Mouse (Mus musculus) ES-CJ7 (cell line): ENCODE measurements around the gene Rnase12.

Experiments used
- DNase-seq: peaks from one replicate; pipeline ENCODE4 v3.0.0; 2011; ENCODE audit warnings: low read depth, low spot score

Rnase12 gene

GRCm38 (mm10) chr14:51057401-51057831 is at the start of gene Rnase12:
Gene Rnase12 (minus strand): TSS chr14:51057661.
- no peak for DNase-seq

- DNase-seq = no peak
These were observed 49.0 kb upstream of the Rnase12 start for GRCm38 (mm10) chr14:51106449-51106967.

- no peak for DNase-seq
These were observed 46.9 kb upstream of the Rnase12 start for GRCm38 (mm10) chr14:51104366-51104765.

- DNase-seq = peak; percentile 56
These were observed 45.8 kb upstream of the Rnase12 start for GRCm38 (mm10) chr14:51103217-51103616.

DNA sequence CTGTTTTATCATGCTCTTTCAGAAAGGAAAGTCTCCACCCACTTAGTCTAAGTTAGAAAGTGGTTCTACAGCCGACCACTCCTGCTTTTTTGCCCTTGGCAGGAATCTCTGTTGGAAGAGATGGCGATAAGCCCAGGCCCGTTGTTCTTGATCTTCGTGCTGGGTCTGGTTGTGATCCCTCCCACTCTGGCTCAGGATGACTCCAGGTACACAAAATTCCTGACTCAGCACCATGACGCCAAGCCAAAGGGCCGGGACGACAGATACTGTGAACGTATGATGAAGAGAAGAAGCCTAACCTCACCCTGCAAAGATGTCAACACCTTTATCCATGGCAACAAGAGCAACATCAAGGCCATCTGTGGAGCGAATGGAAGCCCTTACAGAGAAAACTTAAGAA is 43.8 kb upstream of the Rnase12 start:
- DNase-seq = no peak

GRCm38 (mm10) chr14:51098921-51099320 is 41.5 kb upstream of the Rnase12 start:
- no peak for DNase-seq

GRCm38 (mm10) chr14:51098300-51098699 is 40.8 kb upstream of the Rnase12 start:
- peak; percentile 45 for DNase-seq

- DNase-seq = no peak
These were observed 38.5 kb upstream of the Rnase12 start for GRCm38 (mm10) chr14:51095736-51096524.

- DNase-seq = no peak
These were observed 37.5 kb upstream of the Rnase12 start for GRCm38 (mm10) chr14:51094921-51095320.

GRCm38 (mm10) chr14:51094096-51094875 is 36.8 kb upstream of the Rnase12 start:
- no peak for DNase-seq

DNA sequence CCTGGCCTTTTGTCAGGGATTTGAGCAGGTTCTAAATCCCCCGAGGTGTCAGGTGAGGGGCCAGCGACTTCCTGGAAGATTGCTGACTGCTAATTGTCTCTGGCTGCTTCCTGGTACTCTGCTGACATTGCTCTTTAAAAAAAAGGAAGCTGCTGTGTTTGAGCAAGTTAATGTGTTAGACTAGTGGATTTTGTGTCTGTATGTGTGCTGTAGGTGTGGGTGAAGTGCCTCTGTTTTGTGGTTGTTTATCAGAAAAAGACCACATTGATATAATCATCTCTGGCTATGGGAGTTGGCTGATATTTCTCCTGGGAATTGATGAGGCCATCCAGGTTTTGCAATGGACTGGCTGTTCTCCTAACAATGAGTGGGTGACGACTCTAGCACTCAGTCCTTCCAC is 36.0 kb upstream of the Rnase12 start:
- DNase-seq = no peak

- DNase-seq = no peak
These were observed 34.7 kb upstream of the Rnase12 start for GRCm38 (mm10) chr14:51092073-51092620.

GRCm38 (mm10) chr14:51090921-51091900 is 33.8 kb upstream of the Rnase12 start, which contains the start of the genes Rnase4 and Ang:
Gene Rnase4 (plus strand): TSS chr14:51091077.
Gene Ang (plus strand): TSS chr14:51091150.
- peak; percentile 81 for DNase-seq

DNA sequence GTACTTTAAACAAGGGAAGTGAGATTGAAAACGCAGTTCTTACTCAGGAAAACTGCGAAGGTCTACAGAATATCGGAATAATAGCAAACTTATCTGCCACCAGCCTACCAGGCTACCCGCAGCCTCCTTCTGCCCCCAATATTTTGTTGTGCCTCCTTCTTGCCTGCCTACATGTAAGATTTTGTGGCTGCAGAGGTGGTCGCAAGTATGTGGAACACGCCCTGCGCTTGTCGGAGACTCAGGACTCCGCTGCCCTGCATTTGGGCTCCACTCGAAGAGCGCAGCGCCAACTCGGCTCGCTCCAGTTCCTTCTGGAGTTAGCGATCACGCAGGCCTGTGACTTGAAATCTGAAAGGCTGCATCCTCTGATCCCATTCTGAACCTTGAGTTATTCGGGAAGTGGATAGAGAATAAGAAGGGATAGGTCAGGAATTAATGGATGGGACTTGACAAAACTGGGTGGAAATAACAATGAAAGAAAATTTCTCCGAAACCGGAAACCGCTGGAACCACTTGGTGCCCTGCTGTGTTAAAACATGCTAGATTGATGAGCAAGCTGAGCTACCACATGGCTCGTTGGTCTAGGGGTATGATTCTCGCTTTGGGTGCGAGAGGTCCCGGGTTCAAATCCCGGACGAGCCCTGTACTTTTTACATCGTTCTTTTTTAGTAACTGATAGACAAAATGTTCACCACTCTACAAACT is 32.8 kb upstream of the Rnase12 start:
- peak; percentile 87 for DNase-seq

GRCm38 (mm10) chr14:51089674-51090076 is 32.2 kb upstream of the Rnase12 start:
- DNase-seq = no peak

GRCm38 (mm10) chr14:51088970-51089673 is 31.7 kb upstream of the Rnase12 start:
- peak; percentile 97 for DNase-seq

GRCm38 (mm10) chr14:51088166-51088969 is 30.9 kb upstream of the Rnase12 start:
- peak; percentile 91 for DNase-seq

DNA sequence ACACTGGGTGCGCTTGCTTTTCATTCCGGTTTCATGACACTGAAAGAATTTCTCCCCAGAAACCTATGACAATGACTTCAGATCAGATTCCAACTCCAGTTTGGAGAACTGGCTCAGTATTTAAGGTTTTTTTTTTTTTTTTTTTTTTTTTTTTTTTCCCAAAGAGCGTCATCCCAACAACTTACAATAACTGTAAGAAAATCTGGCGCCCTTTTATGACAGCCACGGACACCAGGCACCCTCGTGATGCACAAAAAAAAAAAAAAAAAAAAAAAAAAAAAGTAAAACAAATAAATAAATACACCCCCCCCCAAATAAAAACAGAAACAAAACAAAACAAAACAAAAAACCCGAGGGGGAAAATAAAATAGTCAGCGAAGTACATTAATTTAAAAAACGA is 30.3 kb upstream of the Rnase12 start:
- no peak for DNase-seq

DNA sequence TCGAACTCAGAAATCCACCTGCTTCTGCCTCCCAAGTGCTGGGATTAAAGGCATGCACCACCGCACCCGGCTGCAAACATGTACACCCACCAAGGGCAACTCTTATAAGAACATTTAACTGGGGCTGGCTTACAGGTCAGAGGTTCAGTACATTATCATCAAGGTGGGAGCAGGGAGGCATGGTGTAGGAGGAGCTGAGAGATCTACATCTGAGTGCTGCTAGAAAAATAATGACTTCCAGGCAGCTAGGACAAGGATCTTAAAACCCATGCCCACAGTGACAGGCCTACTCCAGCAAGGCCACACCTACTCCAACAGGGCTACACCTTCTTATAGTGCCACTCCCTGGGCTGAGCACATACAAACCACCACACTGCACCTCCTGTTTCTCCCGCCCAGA is 28.4 kb upstream of the Rnase12 start:
- DNase-seq = no peak
